Mouse (Mus musculus) midbrain, postnatal 0 days (tissue): Measurements from ENCODE around the gene Gm26620. TPM values are rescaled to one million over a fixed set of nuclear protein-coding genes. Genes with fewer than 3 reads are reported as not detected.
A peak's percentile ranks its signal among the peaks of the same experiment; 100 is the strongest.

ENCODE experiments used
- ATAC-seq: fragments of 200-750 bp; cut with Nextera tagmentation; 2 replicates; pipeline ENCODE4 v1.8.0; 2017; ENCODE audit warnings: moderate number of reproducible peaks, mild to moderate bottlenecking, moderate TSS enrichment, moderate library complexity; ENCODE audit not compliant: low FRiP score
- DNase-seq: peaks from one replicate; pipeline ENCODE4 v3.0.0-alpha.2; 2015; ENCODE audit warnings: low spot score
- H3K27ac ChIP-seq: fragments of 300-500 bp; sonication (generic); 2 replicates; pipeline ENCODE4 v1.5.1; 2014; ENCODE audit warnings: low read depth, mild to moderate bottlenecking, low read length, mixed read lengths
- H3K27me3 ChIP-seq: fragments of 300-500 bp; sonication (generic); 2 replicates; pipeline ENCODE4 v1.6.1; 2014; ENCODE audit warnings: low read length, control low read depth, mixed read lengths; ENCODE audit not compliant: insufficient read depth
- H3K36me3 ChIP-seq: fragments of 300-500 bp; sonication (generic); 2 replicates; pipeline ENCODE4 v1.6.1; 2014; ENCODE audit warnings: low read length, control low read depth, mixed read lengths; ENCODE audit not compliant: insufficient read depth
- H3K4me1 ChIP-seq: fragments of 300-500 bp; sonication (generic); 2 replicates; pipeline ENCODE4 v1.6.1; 2014; ENCODE audit warnings: mild to moderate bottlenecking, control low read depth, antibody characterized with exemption, low read length, mixed read lengths; ENCODE audit not compliant: insufficient read depth
- H3K4me2 ChIP-seq: fragments of 300-500 bp; sonication (generic); 2 replicates; pipeline ENCODE4 v1.6.1; 2014; ENCODE audit warnings: low read depth, mild to moderate bottlenecking, low read length, mixed read lengths; ENCODE audit not compliant: poor library complexity, severe bottlenecking
- H3K4me3 ChIP-seq: fragments of 300-500 bp; sonication (generic); 2 replicates; pipeline ENCODE4 v1.5.1; 2014; ENCODE audit warnings: low read depth, mild to moderate bottlenecking, low read length, moderate library complexity
- H3K9ac ChIP-seq: fragments of 300-500 bp; sonication (generic); replicated peaks from 2 replicates; pipeline ENCODE4 v1.6.1; 2014; ENCODE audit warnings: mild to moderate bottlenecking, low read length, moderate library complexity, mixed read lengths; ENCODE audit not compliant: poor library complexity, severe bottlenecking
- H3K9me3 ChIP-seq: fragments of 300-500 bp; sonication (generic); 2 replicates; pipeline ENCODE4 v1.6.1; 2016; ENCODE audit warnings: low read length, control low read depth
- CTCF ChIP-seq: IDR thresholded peaks from 2 replicates; pipeline ENCODE4 v1.5.1; 2016; ENCODE audit warnings: antibody characterized with exemption, mild to moderate bottlenecking
- WGBS: fragments of 180-500 bp; shearing (Covaris S2); extraction: QIAGEN DNeasy Blood & Tissue Kit; methylation state at CpG from one replicate; pipeline ENCODE4 v1.1.7; 2014; 5-methylcytosine and 5-hydroxymethylcytosine counted together
- polyA plus RNA-seq: library from polyadenylated mRNA; unstranded; fragments of >200 nt; fragmentation: Nextera tagmentation; extraction: Ambion mirVana; gene quantifications from 2 replicates; pipeline ENCODE4 v1.2.1, GENCODE M21; 2015
- total RNA-seq: library from RNA; depleted of rRNA; stranded (reverse); fragments of >200 nt; gene quantifications from 2 replicates; pipeline ENCODE4 v1.2.3, GENCODE M21; 2014; rRNA removed

Gene Gm26620
- 1.6 and 1.9 TPM in 2 replicates for total RNA-seq
- polyA plus RNA-seq = 0.77 and 1.2 TPM in 2 replicates

- Histone ChIP-seq H3K36me3 (peaks cover 4% of the 10 kb centered on the region), H3K27ac (peak within 1 kb of the TSS; percentile 86), H3K4me1 (no peaks in the 10 kb centered on the region), H3K9ac (peak within 1 kb of the TSS; percentile 84), H3K4me3 (peak within 1 kb of the TSS; percentile 94), H3K27me3 (no peaks in the 10 kb centered on the region), H3K4me2 (peak within 1 kb of the TSS; percentile 59), H3K9me3 (no peaks in the 10 kb centered on the region)
- ATAC-seq (peak; percentile 93), DNase-seq (peak; percentile 97)
- WGBS = under 1% methylated on average over 45 of the region's 46 CpGs
- peak; percentile 84 for TF ChIP-seq CTCF
These were observed at the start of gene Gm26620, which contains the start of gene Dusp12 for GRCm38 (mm10) chr1:170884978-170885561. Gene Gm26620 (plus strand): TSS chr1:170885065. Gene Dusp12 (minus strand): TSS chr1:170885540.

DNA sequence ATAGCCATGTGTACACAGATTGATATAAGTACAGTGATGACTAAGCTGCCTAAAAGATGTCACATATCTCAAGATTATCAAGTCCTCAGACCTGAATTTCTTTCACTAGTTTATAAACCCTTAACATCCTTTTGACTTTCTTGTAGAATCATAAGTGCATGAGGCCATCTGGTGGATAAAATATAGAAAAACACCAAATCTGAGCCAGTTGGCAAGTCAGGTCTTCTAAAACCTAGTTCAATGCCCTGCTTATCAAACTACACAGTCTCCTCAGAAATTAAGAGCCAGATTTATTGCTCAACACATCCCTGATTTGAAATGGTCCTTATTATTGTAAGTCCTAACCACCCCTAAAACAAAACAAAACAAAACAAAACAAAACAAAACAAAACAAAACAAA is 45.2 kb upstream of the Gm26620 start:
- ATAC-seq = no peak
- peak; percentile 66 for DNase-seq

DNA sequence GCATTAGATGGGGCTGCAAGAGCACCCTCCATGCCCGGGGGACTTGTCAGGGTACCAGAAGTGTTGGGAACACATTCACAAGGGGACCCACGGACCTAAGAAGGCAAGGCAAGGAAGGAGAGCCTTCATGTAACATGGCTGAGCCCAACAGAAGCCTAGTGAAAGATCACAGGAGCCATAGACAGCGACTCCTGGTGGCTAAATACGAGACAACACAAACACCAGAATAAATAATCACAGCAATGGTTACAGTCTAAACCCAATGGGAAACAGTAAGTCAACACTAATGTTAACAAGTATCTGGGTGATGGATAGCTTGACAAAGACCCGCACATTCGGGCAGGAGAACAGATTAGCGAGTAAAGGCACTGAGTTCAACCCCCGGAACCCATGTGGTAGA is 40.5 kb upstream of the Gm26620 start:
- ATAC-seq (no peak), DNase-seq (peak; percentile 63)
- WGBS = 55% methylated on average over 8 of the region's 8 CpGs
- Histone ChIP-seq H3K27me3 (no peaks in the 10 kb centered on the region), H3K36me3 (peaks cover 11% of the 10 kb centered on the region; the same call in 1 of the 2 replicates), H3K9me3 (no peaks in the 10 kb centered on the region), H3K4me2 (no peak overlapping the region), H3K9ac (no peak overlapping the region), H3K27ac (no peak overlapping the region), H3K4me3 (no peak overlapping the region), H3K4me1 (no peaks in the 10 kb centered on the region)
- peak; percentile 76 for TF ChIP-seq CTCF

More for the DNA sequence above, 45.2 kb upstream of the Gm26620 start:
- Histone ChIP-seq H3K4me1 (no peaks in the 10 kb centered on the region), H3K27me3 (no peaks in the 10 kb centered on the region), H3K9ac (no peak overlapping the region), H3K9me3 (no peaks in the 10 kb centered on the region), H3K36me3 (peaks cover 6% of the 10 kb centered on the region; the same call in 1 of the 2 replicates), H3K4me2 (no peak overlapping the region), H3K4me3 (no peak overlapping the region), H3K27ac (no peak overlapping the region)
- peak; percentile 81 for TF ChIP-seq CTCF

- ATAC-seq = no peak
- Histone ChIP-seq H3K36me3 (peaks cover 18% of the 10 kb centered on the region; the same call in 1 of the 2 replicates), H3K27me3 (no peaks in the 10 kb centered on the region), H3K9me3 (no peaks in the 10 kb centered on the region), H3K27ac (no peak overlapping the region), H3K4me1 (no peaks in the 10 kb centered on the region), H3K4me3 (no peak overlapping the region), H3K4me2 (no peak overlapping the region), H3K9ac (no peak overlapping the region)
- WGBS = 40% methylated on average over 10 of the region's 10 CpGs
- TF ChIP-seq CTCF = no peak
- no peak for DNase-seq
These were observed 39.2 kb upstream of the Gm26620 start for GRCm38 (mm10) chr1:170845448-170846307.

GRCm38 (mm10) chr1:170850007-170850406 is 34.9 kb upstream of the Gm26620 start:
- ATAC-seq (no peak), DNase-seq (no peak)
- Histone ChIP-seq H3K4me1 (no peaks in the 10 kb centered on the region), H3K4me2 (no peak overlapping the region), H3K9ac (no peak overlapping the region), H3K27ac (no peak overlapping the region), H3K4me3 (no peak overlapping the region), H3K36me3 (peaks cover 19% of the 10 kb centered on the region; the same call in 1 of the 2 replicates), H3K9me3 (no peaks in the 10 kb centered on the region), H3K27me3 (no peaks in the 10 kb centered on the region)
- WGBS = 89% methylated on average over 2 of the region's 2 CpGs
- no peak for TF ChIP-seq CTCF
